Mouse (Mus musculus) erythroblast, embryonic 14.5 days (primary cell): ENCODE measurements at regions not wholly inside any gene's neighbourhood (a gene's known extent, or its start where the extent isn't known, plus 50 kb on each side); places are given as distances from the start of the nearest gene placed in this dataset.

Source experiments
- H3K27me3 ChIP-seq: 2 replicates; pipeline ENCODE4 v1.6.1; 2012; ENCODE audit warnings: inconsistent platforms; ENCODE audit not compliant: control insufficient read depth
- H3K36me3 ChIP-seq: 2 replicates; pipeline ENCODE4 v1.6.1; 2012; ENCODE audit warnings: mild to moderate bottlenecking, inconsistent platforms; ENCODE audit not compliant: control insufficient read depth
- H3K4me1 ChIP-seq: 2 replicates; pipeline ENCODE4 v1.6.1; 2012; ENCODE audit warnings: inconsistent platforms; ENCODE audit not compliant: control insufficient read depth
- H3K4me3 ChIP-seq: replicated peaks from 2 replicates; pipeline ENCODE3; 2012; ENCODE audit warnings: moderate library complexity, mild to moderate bottlenecking, inconsistent platforms
- H3K9me3 ChIP-seq: 2 replicates; pipeline ENCODE4 v1.6.1; 2012; ENCODE audit warnings: low read length, inconsistent platforms, mixed read lengths; ENCODE audit not compliant: control insufficient read depth
- GATA1 ChIP-seq: IDR thresholded peaks from 2 replicates; pipeline ENCODE4 v1.6.1; 2012; ENCODE audit warnings: low read length, inconsistent platforms, mixed read lengths
- TAL1 ChIP-seq: IDR thresholded peaks from 3 replicates; pipeline ENCODE4 v1.6.1; 2012; ENCODE audit warnings: low read length, inconsistent platforms, mixed read lengths

- H3K27me3 ChIP-seq, result no peaks in the 10 kb centered on the region
- no peak for TF ChIP-seq GATA1
- no peak for TF ChIP-seq TAL1
- no peaks in the 10 kb centered on the region for H3K36me3 ChIP-seq
- no peaks in the 10 kb centered on the region for H3K4me1 ChIP-seq
- H3K9me3 ChIP-seq, result no peaks in the 10 kb centered on the region; the same call in 1 of the 2 replicates
- H3K4me3 ChIP-seq, result no peak overlapping the region
Observed at GRCm38 (mm10) chr4:56419122-56419913, 320.6 kb upstream of the Gm26657 start.

GRCm38 (mm10) chr4:56411024-56411636 is 328.7 kb upstream of the Gm26657 start:
- H3K36me3 ChIP-seq, result no peaks in the 10 kb centered on the region
- H3K27me3 ChIP-seq, result no peaks in the 10 kb centered on the region
- H3K4me1 ChIP-seq, result no peaks in the 10 kb centered on the region
- TF ChIP-seq TAL1, result no peak
- H3K9me3 ChIP-seq, result no peaks in the 10 kb centered on the region
- H3K4me3 ChIP-seq, result no peak overlapping the region

GRCm38 (mm10) chr4:56393793-56394192 is 346.1 kb upstream of the Gm26657 start:
- Histone ChIP-seq H3K36me3 (no peaks in the 10 kb centered on the region), H3K9me3 (no peaks in the 10 kb centered on the region; the same call in 1 of the 2 replicates), H3K27me3 (no peaks in the 10 kb centered on the region), H3K4me1 (no peaks in the 10 kb centered on the region), H3K4me3 (no peak overlapping the region)
- TF ChIP-seq GATA1 (no peak), TAL1 (no peak)

GRCm38 (mm10) chr4:56387051-56387450 is 352.8 kb upstream of the Gm26657 start:
- Histone ChIP-seq H3K4me3 (no peak overlapping the region), H3K4me1 (no peaks in the 10 kb centered on the region), H3K9me3 (no peaks in the 10 kb centered on the region; the same call in 1 of the 2 replicates), H3K36me3 (no peaks in the 10 kb centered on the region), H3K27me3 (no peaks in the 10 kb centered on the region)
- TF ChIP-seq TAL1, result no peak
- TF ChIP-seq GATA1, result no peak

- H3K4me1 ChIP-seq, result no peaks in the 10 kb centered on the region
- H3K9me3 ChIP-seq, result no peaks in the 10 kb centered on the region
- no peaks in the 10 kb centered on the region for H3K36me3 ChIP-seq
- no peak for TF ChIP-seq GATA1
- no peak for TF ChIP-seq TAL1
- no peaks in the 10 kb centered on the region for H3K27me3 ChIP-seq
- H3K4me3 ChIP-seq, result no peak overlapping the region
Observed at GRCm38 (mm10) chr4:56375745-56376144, 364.1 kb upstream of the Gm26657 start.

- Histone ChIP-seq H3K36me3 (no peaks in the 10 kb centered on the region), H3K4me3 (no peak overlapping the region), H3K9me3 (no peaks in the 10 kb centered on the region), H3K4me1 (no peaks in the 10 kb centered on the region), H3K27me3 (no peaks in the 10 kb centered on the region)
- TF ChIP-seq GATA1 (no peak), TAL1 (no peak)
Observed at GRCm38 (mm10) chr4:56374466-56374865, 365.4 kb upstream of the Gm26657 start.

- Histone ChIP-seq H3K4me3 (no peak overlapping the region), H3K27me3 (no peaks in the 10 kb centered on the region), H3K4me1 (no peaks in the 10 kb centered on the region), H3K36me3 (no peaks in the 10 kb centered on the region), H3K9me3 (no peaks in the 10 kb centered on the region)
- no peak for TF ChIP-seq TAL1
- TF ChIP-seq GATA1, result no peak
Observed at GRCm38 (mm10) chr4:56373746-56374145, 366.1 kb upstream of the Gm26657 start.

GRCm38 (mm10) chr4:56373167-56373566 is 366.7 kb upstream of the Gm26657 start:
- Histone ChIP-seq H3K27me3 (no peaks in the 10 kb centered on the region), H3K4me1 (no peaks in the 10 kb centered on the region), H3K4me3 (no peak overlapping the region), H3K36me3 (no peaks in the 10 kb centered on the region), H3K9me3 (no peaks in the 10 kb centered on the region)
- TF ChIP-seq TAL1 (no peak), GATA1 (no peak)

GRCm38 (mm10) chr4:56372711-56373110 is 367.2 kb upstream of the Gm26657 start:
- TF ChIP-seq TAL1, result no peak
- no peak for TF ChIP-seq GATA1
- H3K4me1 ChIP-seq, result no peaks in the 10 kb centered on the region
- H3K4me3 ChIP-seq, result no peak overlapping the region
- H3K9me3 ChIP-seq, result no peaks in the 10 kb centered on the region
- H3K36me3 ChIP-seq, result no peaks in the 10 kb centered on the region
- H3K27me3 ChIP-seq, result no peaks in the 10 kb centered on the region

GRCm38 (mm10) chr4:56364594-56364993 is 375.3 kb upstream of the Gm26657 start:
- H3K4me3 ChIP-seq, result no peak overlapping the region
- H3K36me3 ChIP-seq, result no peaks in the 10 kb centered on the region
- no peaks in the 10 kb centered on the region for H3K27me3 ChIP-seq
- H3K9me3 ChIP-seq, result no peaks in the 10 kb centered on the region
- TF ChIP-seq TAL1 (no peak), GATA1 (no peak)
- no peaks in the 10 kb centered on the region for H3K4me1 ChIP-seq
